Mouse (Mus musculus): ENCODE measurements at regions not wholly inside any gene's neighbourhood (a gene's known extent, or its start where the extent isn't known, plus 50 kb on each side); places are given as distances from the start of the nearest gene placed in this dataset.

DNA sequence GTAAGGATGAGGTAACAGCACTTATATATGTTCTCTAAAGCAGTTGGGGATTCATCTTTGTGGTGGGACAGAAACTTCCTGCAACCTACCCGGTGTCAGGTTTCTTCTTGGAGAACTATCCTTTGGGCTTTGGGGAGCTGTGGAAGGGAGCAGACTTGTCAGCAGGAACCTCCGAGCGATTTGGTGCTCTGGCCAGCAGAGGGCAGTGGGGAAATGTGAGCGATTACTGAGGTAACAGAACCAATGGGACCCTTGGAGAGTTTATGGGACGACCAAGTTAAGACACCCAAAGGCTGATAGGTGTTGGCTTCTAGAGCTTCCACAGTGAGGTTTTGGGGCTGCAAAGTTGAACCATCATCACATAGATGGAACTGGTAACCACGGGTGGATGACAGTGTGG lies 160.6 kb upstream of the Kif2a start:
- peak; percentile 60 for DNase-seq (ENCODE audit: low read depth, low spot score)

DNA sequence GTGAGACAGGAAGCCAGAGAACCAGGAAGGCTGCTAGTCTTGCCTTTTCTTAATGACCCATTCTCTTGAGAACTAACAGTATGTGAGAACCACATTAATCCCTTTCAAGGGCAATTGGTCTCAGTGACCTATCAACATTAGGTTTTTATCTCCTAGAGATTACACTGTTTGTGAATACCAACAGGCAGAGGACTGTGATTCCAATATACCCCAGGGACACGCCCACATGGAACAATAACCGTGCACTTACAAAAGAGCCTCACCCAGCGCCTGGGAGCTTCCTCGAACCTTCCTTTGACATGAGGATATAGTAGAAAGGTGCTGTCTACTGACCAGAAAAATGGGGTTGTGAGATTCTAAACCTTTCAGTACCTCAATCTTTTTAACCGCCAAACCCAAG lies 157.6 kb upstream of the Kif2a start:
- DNase-seq (ENCODE audit: low read depth, low spot score), result no peak

- DNase-seq (ENCODE audit: low read depth, low spot score), result no peak
Measured at GRCm38 (mm10) chr13:107177595-107177994, 155.7 kb upstream of the Kif2a start.

DNA sequence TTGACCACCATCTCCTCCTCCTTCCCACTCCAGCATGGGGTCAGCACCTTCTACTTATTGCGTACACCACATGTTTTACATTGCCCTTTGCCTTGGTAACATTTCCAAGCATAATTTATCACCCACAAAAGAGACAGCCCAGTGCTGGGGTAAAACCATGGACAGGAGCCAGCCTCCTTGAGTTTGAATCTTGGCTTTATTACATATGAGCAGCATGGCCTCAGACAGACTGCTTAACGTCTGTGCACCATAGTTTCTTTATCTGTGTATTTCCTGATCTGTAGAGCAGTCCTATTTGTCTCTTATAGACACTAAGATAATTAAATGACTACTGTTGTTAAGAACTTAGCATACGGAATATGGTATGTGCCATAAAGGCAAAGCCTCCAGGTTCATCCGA lies 154.0 kb upstream of the Kif2a start:
- no peak for DNase-seq (ENCODE audit: low read depth, low spot score)

- DNase-seq (ENCODE audit: low read depth, low spot score), result no peak
Measured at GRCm38 (mm10) chr13:107168599-107169149, 146.7 kb upstream of the Kif2a start.

DNA sequence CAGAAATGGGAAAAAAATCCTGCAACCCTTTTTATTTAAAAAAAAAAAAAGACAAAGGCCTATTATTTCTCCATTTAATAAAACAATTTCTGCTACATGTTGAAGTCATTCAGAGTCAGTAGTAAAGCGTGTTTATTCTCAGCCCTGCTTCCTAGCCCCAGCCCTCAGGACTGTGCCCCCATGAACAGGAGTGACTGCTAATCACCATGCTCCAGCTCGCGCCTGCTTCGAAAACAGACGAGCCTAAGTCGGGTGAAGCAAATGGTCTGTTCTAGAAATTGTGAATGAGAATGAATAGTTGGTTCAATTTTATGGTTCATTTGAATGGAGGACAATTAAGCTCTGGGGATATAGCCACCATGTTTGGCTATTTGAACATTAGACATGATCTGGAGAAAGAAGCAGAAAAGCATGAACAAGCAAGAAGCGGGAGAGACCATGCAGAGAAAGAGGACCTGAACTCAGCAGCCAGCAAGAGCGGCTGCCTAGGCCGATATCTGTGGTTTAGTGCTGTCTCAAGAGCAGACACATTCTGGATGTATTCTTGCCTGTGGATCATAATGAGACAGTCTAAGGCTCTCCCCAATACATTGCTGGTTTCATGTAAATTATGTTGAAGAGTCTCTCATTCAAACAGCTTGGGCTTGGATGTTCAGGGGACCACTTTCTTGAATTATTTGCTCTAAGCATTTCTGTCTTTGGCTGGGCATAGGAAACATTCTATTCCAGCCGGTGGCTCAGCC lies 146.1 kb upstream of the Kif2a start:
- DNase-seq (ENCODE audit: low read depth, low spot score), result no peak

DNA sequence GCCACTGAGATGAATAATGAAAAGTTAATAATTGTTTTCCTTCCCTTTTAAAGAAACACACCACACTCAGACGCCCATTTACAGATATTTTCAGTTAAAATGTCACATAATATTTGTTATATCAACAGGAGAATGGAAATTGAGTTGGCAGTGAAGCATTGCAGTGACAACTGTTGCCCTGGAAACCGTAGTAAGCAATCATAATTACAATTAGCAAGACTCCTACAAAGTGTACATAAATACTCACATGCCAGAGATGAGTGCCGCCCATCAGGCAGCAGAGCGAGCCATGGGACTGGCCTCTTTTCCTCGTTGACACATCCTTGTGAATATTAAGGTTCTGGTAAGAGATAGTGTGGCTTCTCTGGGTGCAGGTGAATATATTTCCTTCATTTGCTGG lies 129.6 kb upstream of the Kif2a start:
- no peak for DNase-seq (ENCODE audit: low read depth, low spot score)

DNA sequence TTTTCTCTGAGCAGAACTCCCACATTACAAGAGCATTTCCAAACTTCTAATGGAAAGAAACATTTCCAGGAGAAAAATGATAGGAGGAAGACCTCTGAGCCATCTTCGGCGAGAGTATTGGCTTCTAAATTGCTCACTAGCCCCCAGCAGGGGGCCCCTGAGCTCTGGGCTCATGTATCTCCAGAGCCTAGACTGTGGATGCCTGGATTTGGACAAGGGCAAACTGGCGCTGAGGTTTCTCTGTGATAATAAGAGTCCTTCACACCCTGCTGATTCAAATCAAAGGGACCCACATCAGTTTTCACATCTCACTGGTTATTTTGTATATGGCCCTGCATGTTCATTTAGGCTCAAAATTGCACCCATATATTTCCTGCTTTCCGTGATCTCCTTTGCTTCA lies 119.3 kb upstream of the Kif2a start:
- no peak for DNase-seq (ENCODE audit: low read depth, low spot score)

DNA sequence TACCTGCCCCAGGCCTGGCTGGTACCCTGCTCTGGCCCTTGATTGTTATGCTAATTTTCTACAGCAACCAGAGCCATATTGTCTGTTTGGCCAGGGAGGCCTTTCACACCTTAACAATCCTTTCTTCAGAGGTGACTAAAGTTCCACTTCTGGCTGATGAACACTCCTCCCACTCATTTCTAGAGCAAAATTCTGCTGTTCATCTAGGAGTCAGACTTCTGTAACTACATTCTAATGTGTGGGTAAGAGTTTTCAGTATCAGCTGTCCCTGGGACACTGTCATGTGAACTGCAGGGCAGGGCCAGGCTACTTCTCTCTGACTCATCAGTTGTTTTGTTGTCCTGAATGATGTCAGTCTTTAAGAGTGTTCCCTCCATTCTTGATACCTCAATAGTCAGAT lies 112.2 kb upstream of the Kif2a start:
- no peak for DNase-seq (ENCODE audit: low read depth, low spot score)

DNA sequence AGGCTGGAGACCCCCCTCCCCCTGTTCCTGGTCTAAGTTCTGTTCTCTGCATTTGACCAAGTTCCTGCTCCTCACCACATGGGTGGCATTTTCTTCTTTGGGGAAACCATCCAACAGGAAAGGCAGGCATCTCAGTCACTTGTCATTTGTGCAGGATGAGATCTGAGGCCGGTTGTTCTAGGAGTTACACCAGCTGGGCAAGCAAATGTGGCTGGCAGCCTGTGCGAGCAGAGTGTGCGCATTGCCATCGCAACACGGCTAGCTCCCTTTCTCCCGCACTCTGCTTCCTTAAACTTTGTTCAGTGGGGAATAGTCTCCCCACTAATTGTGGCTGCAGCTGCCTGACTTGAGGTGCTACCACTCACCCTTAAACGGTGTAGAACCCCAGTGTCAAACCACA lies 104.7 kb upstream of the Kif2a start:
- DNase-seq (ENCODE audit: low read depth, low spot score), result no peak

GRCm38 (mm10) chr13:107124130-107124668 lies 102.3 kb upstream of the Kif2a start:
- peak; percentile 11 for DNase-seq (ENCODE audit: low read depth, low spot score)

DNA sequence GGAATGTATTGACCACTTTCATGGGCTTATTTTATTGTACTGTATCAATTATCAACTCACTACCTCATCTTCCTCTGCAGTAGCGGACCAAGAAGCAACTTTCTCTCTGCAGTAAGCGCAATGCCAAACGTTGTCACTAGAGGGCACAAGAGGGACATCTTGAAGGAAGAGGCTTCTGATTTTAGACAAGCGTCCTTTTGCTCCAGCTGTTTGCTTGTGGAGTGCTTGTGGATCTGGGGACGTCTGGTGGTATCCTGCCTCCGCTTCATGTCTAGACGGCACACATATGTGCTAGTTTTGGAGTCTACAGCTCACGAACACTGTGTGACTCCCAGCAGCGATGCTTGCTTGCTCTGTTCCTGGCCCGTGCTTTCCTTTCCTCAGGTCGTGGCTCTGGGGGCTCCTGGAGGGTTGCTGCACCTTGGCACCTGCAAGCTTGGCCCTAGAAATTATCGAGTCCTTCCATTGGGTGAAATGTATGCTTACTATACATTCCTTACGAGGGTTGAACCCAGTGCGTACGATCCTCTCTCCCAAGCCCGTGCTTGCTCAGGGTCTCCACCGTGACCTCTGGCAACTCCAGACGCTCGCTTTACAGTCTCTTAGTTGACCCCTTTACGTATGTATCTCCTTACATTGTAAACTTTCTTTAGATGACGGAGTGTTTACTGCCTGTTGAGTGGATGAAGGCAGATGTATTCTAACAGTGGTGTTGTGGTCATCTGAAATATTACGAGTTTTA lies 92.2 kb upstream of the Kif2a start:
- DNase-seq (ENCODE audit: low read depth, low spot score), result peak; percentile 88

- no peak for DNase-seq (ENCODE audit: low read depth, low spot score)
Measured at GRCm38 (mm10) chr13:107108045-107108444, 86.1 kb upstream of the Kif2a start.

- no peak for DNase-seq (ENCODE audit: low read depth, low spot score)
Measured at GRCm38 (mm10) chr13:107107572-107107971, 85.6 kb upstream of the Kif2a start.

GRCm38 (mm10) chr13:107105510-107105909 lies 83.6 kb upstream of the Kif2a start:
- DNase-seq (ENCODE audit: low read depth, low spot score), result no peak

GRCm38 (mm10) chr13:107101598-107101997 lies 79.7 kb upstream of the Kif2a start:
- peak; percentile 65 for DNase-seq (ENCODE audit: low read depth, low spot score)

DNA sequence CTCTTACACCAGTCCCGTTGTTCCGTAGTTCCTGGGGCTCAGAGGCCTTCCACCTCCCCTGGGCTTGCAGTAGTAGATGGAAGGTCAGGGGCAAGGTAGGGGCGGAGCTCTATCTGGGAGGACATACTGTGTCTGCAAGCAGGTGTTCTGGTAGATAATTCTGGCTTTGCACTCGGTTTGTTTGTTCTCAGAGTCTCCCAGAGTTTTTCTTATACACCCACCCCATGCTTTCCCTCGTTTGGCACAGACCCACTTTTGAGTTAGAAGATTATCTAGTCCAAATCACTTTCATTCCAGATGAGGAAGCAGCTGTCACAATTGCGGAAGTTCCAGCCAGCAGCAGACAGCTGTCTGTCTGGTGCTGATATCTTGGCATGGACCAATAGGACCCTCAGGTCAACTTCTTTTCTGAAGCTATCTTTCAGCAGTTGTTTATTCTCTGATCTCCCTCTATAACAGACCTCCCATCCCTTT lies 79.0 kb upstream of the Kif2a start:
- no peak for DNase-seq (ENCODE audit: low read depth, low spot score)

DNA sequence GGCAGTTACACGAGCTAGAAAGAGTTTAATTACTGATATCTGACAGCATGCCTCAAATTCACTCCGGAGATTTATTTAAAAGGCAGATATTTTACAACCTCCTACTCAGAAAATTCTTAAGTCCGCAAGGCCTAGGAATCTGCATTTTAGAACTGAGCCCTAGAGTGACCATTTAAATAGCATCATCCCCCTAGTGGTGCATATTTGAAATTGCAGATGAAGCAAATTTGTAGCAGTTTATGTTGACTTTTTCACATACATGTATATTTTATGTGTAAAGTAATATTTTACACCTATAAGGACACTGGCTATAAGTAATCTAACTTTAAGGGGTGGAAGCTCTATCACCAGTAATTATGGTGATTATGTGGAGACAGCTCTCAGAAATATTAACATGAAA lies 78.2 kb upstream of the Kif2a start:
- no peak for DNase-seq (ENCODE audit: low read depth, low spot score)

- DNase-seq (ENCODE audit: low read depth, low spot score), result no peak
Measured at GRCm38 (mm10) chr13:107097005-107097404, 75.1 kb upstream of the Kif2a start.

- DNase-seq (ENCODE audit: low read depth, low spot score), result peak; percentile 30
Measured at GRCm38 (mm10) chr13:107094976-107095716, 73.2 kb upstream of the Kif2a start.

DNA sequence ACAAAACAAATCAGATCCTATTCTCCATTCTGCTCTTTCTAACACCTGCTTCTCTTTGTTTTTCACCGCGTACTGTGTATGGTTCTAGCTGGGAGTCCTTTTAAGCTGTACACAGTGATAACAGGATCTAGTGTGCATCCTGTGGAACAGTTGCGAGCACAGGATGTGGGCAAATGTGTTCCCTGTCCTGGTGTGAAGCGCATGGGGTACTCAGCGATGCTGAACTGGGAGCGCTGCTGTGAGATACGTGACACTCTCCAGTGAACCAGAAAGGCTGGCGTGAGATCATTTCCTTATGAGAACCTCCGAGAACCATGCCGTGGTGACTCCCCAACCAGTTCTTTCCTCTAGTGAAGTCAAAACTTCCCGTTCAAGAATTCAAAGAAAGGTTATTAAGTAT lies 72.6 kb upstream of the Kif2a start:
- no peak for DNase-seq (ENCODE audit: low read depth, low spot score)

DNA sequence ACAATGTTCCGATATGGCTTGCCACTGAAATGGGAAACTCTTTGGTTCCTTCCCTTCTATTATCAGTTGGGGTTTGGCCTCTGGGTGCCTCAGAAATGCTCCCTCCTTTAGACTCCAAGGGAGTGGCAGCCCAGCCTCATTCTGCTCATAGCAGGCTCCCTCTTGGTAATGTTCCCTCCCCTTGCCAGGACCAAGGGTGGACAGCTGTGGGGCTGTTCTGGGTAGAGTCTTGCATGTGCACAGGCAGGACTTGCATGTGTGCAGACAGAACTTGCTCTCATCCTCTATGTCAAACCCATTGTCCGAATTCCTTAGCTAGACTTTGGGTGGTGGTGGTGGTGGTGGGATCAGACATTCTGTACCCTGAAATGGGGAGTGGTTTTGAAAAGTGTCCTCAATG lies 71.8 kb upstream of the Kif2a start:
- no peak for DNase-seq (ENCODE audit: low read depth, low spot score)

Measured in forelimb bud, embryonic 11.5 days (tissue).